Mouse (Mus musculus): Measurements from ENCODE around the gene Gng7.
A peak's percentile ranks its signal among the peaks of the same experiment; 100 is the strongest.

Gene Gng7

GRCm38 (mm10) chr10:80940988-80941347, 73.8 kb downstream of the Gng7 start:
- DNase-seq, result no peak

DNA sequence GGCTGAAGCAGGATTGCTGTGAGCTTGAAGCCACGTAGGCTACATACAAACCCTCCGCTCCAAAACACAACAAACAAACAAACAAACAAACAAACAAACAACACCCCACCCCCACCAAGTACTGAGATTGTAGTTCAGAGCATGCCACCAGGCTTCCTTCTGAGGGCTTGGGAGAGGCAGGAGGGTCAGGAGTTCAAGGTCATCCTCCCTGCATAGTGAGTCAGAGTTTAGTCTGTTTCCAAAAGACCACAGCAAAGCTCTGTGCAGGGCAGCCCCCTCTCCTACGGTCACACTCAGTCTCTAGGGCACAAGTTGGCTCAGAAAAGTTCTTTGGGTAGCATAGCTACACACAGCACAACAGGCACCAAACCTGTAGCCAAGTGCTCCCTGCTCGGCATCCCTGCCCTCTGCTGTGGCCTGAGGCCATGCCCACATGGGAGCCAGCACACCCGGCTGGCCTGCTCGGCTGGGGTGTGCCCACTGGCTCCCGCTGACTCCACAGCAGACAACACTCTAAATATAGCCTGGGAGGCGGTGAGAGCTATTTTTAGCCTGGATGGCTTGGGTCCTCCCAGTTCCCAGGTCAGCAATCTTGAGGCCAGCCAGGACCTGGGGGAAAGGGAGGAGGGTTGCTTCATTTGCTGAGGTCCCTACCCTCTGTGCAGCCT, 74.3 kb downstream of the Gng7 start:
- peak; percentile 34 for DNase-seq

- peak; percentile 89 for DNase-seq
These were observed 75.1 kb downstream of the Gng7 start for GRCm38 (mm10) chr10:80939671-80940070.

DNA sequence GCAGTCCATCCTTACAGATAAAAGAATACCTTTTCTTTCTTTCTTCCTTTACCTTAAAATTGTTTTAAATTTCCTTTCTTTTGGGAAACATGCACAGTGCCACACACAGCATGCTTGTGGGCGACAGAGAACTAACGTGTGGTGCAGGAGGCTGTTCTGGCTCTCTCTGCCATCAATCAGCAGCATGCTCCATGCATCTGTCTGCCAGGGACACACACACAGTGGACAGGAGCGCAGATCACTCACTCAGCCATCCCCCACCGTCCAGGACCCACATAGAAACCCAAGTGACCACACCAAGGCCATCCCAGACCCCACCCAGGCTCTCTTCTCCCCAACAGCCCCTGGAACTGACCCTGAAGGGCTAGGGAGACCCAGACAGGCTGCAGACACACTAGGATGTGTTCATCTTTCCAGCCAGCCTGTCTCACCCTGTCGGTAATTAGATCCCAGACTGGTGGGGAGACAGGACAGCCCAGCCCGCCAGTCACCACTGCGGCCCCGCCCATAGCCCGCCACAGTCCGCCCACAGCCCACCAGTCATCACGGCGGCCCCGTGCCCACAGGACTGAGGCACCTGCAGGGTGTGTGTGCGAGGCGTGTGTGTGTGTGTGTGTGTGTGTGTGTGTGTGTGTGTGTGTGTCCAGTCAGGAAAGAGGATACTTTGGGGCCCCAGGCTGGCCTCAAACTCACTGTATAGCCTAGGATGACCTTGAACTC, 75.8 kb downstream of the Gng7 start:
- peak; percentile 69 for DNase-seq

GRCm38 (mm10) chr10:80937646-80938045, 77.1 kb downstream of the Gng7 start:
- DNase-seq, result no peak

GRCm38 (mm10) chr10:80936810-80937164, 78.0 kb downstream of the Gng7 start:
- DNase-seq, result no peak

GRCm38 (mm10) chr10:80936135-80936809, 78.5 kb downstream of the Gng7 start:
- DNase-seq, result peak; percentile 81

- DNase-seq, result peak; percentile 45
These were observed 79.0 kb downstream of the Gng7 start for GRCm38 (mm10) chr10:80935698-80936097.

GRCm38 (mm10) chr10:80935241-80935640, 79.5 kb downstream of the Gng7 start:
- no peak for DNase-seq

DNA sequence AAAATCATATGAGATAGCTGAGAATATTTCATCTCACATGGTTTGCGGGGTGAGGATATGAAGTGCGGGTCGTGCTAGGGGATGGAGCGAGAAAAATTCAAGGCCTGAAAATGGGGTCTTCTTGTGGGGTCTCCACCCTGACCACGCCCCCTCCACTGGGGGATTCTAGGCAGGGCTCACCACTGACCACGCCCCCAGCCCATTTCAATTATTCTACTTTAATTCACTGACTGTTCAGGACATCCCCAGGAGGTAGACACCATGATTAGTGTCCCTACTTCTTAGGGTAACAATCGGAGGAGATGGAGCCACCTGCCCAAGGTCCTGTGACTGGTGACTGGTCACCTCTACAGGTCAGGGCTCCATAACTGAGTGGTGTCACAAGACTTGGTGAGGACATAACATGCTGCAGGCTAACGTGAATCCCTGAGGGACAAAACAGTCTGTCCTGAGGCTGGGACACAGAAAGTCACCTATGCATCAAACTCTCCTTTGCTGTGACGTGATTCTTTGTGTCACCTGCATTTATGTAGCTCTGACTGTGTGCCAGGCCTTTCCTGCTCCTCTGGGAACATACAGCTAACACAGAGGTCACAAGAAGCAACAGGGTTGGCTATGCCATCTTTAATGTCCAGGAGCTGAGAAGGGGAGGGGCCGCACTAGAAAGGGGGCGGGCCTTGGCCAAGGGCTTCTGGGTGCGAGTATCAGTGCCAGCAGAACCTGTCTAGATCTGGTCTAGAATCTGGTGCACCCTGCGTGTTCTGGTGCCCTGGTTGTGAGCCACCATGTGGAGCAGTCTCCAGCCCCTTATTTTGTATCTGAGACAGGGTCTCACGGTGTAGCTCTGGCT, 80.4 kb downstream of the Gng7 start:
- DNase-seq, result no peak

GRCm38 (mm10) chr10:80933421-80933979, 81.2 kb downstream of the Gng7 start:
- peak; percentile 53 for DNase-seq

DNA sequence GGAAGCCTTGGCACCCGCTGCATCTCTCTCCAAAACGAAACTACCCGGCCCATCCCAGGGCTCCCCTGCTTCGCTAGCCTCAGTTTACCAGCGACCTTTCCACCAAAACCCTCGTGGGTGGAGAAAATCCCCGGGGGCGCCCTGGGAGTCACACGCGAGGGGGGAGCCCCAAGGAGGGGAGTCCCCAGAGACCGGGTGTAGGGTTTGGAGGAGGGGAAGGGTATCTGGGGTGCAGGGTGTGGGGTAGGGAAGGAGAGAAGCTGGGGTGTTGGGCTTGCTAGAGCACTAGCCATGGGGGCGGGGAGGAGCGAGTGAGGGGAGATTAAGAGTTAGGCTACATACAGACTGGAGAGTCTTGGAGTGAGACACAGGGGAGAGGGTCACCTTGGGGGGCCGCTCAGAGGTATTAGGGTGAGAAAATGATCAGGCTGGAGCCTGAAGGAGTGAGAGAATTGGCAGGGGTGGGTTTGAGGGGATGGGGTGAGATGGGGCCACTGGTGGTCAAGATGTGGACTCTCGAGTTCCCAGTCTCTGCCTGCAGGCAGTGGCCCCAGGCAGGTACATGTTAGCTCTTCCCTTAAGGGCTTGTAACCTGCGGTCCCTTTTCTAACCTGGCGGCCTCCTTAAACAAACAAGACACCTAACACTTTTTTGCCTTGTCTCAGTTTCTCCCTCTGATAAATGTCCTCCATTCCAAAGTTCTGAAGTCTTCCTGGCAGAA, 81.9 kb downstream of the Gng7 start:
- no peak for DNase-seq

- peak; percentile 60 for DNase-seq
These were observed 82.5 kb downstream of the Gng7 start for GRCm38 (mm10) chr10:80932206-80932605.

GRCm38 (mm10) chr10:80931695-80932094, 83.0 kb downstream of the Gng7 start:
- DNase-seq, result peak; percentile 46

- no peak for DNase-seq
These were observed 83.5 kb downstream of the Gng7 start for GRCm38 (mm10) chr10:80931153-80931671.

DNA sequence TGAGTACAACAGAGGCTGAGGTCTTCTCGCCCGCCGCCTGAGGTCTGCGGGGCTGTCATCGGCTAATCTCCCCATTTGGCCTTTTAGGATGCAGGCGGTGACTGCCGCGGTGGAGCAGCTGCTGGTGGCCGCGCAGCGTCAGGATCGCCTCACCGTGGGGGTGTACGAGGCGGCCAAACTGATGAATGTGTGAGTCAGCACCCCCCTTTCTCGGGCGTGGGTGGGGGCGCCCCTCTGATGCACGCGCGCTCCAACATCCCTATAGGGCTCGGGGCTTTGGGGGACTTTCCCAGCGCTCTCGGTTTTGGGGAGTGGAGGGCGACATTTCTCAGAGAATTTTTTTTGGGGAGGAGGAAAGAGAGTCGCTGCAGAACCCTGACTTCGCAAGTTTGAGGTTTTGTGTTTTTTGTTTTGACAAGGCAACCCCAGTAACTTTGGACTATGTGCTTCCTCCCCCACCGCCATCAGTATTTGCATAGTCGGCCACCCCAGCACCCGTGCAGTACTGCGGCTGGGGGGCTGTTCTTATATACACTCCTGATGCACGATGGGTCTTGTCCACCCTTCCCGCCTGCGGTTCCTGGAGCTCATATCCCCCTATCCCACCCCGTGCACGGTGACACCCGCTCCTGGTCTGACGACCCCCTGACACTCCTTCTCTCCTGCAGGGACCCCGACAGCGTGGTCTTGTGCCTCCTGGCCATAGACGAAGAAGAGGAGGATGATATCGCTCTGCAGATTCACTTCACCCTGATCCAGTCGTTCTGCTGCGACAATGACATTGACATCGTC, 84.2 kb downstream of the Gng7 start:
- DNase-seq, result peak; percentile 56

- DNase-seq, result peak; percentile 100
These were observed 85.2 kb downstream of the Gng7 start, which contains the start of gene Gadd45b for GRCm38 (mm10) chr10:80929299-80930226. TSS of gene Gadd45b (plus strand) at chr10:80930073.

- peak; percentile 94 for DNase-seq
These were observed 86.0 kb downstream of the Gng7 start for GRCm38 (mm10) chr10:80928586-80929298.

- no peak for DNase-seq
These were observed 89.3 kb downstream of the Gng7 start for GRCm38 (mm10) chr10:80925472-80925871.
